Mouse (Mus musculus): ENCODE measurements around the gene Tssk4. TPM values are rescaled to one million over a fixed set of nuclear protein-coding genes. Genes with fewer than 3 reads are reported as not detected.

The Tssk4 gene
- total RNA-seq, 1 experiment: not detected

DNA sequence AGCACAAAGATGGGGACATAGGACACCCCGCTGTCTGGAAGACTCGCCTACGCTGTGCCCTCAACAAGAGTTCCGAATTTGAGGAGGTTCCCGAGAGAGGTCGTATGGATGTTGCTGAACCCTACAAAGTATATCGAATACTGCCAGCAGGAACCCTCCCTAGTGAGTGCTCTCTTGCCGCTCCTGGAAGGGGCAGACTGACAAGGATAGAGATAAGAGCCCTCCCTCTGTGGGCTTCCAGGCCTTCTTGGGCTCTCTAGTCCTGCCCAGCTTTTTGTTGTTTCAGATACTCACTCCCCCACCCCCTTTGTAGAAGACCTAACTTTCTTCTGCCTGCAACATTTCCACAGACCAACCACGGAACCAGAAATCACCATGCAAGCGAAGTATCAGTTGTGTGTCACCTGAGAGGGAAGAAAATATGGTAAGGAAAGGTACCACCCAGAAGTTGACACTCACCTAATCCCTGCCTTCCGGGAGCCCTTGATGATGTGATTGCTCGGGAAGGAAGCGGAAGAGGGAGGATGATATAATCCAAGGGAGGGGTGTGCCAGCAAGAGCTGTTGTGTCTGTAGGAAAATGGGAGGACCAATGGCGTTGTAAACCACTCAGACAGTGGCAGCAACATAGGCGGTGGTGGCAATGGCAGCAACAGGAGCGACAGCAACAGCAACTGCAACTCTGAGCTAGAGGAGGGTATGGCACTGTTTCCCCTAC lies 44.1 kb upstream of the Tssk4 start:
- peaks cover 47% of the 10 kb centered on the region for H3K36me3 ChIP-seq (ENCODE audit: control insufficient read depth, insufficient read depth, low read length, poor library complexity, severe bottlenecking)

DNA sequence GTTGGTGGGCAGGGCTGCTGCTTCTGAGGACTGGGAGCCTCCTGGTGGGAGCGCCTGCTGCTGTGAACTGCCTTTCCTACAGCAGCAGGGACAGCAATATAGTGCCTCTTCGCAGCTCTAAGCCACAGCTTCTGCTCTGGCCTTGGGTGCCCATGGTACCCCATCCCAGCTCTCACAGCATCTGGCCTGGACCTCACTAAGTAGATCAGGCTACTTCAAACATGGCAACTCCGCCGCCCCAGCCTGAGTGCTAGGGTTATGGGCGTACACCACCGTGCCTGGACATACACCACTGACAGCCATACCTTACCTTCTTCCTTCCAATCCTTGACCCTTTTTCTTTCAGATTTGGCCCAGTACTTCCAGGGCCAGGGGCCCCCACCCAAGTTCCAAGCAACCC lies 41.6 kb upstream of the Tssk4 start:
- DNase-seq (ENCODE audit: low read depth, low spot score): no peak
- TF ChIP-seq ZNF384 (IDR thresholded peaks at IDR 0.05; ENCODE audit: low read depth, low read length): no peak
- no peak for TF ChIP-seq MAFK (IDR thresholded peaks at IDR 0.05; ENCODE audit: insufficient read depth, low read depth, low read length)
- TF ChIP-seq ZC3H11A (IDR thresholded peaks at IDR 0.05; ENCODE audit: borderline replicate concordance, low read depth, low read length): no peak
- TF ChIP-seq CHD2 (IDR thresholded peaks at IDR 0.05; ENCODE audit: low read depth, low read length): no peak
- no peak for TF ChIP-seq HCFC1 (IDR thresholded peaks at IDR 0.05; ENCODE audit: borderline replicate concordance, insufficient read depth, low read length)
- Histone ChIP-seq H3K9ac (ENCODE audit: insufficient read depth, low read depth, low read length, poor library complexity, severe bottlenecking) (no peak overlapping the region), H3K9me3 (ENCODE audit: control insufficient read depth, insufficient read depth, low read depth, low read length) (no peaks in the 10 kb centered on the region), H3K36me3 (ENCODE audit: control insufficient read depth, insufficient read depth, low read length, poor library complexity, severe bottlenecking) (peaks cover 29% of the 10 kb centered on the region), H3K4me3 (ENCODE audit: insufficient read depth in 1 of 2, low read depth in 1 of 2, low read length in 2 of 2, poor library complexity in 1 of 2, severe bottlenecking in 1 of 2) (no peak overlapping the region), H3K27ac (ENCODE audit: insufficient read depth, low read depth, low read length, poor library complexity, severe bottlenecking) (no peak overlapping the region), H3K4me1 (ENCODE audit: control insufficient read depth in 2 of 2, insufficient read depth in 2 of 2, low read length in 2 of 2, poor library complexity in 1 of 2) (peaks cover 0 to 9% of the 10 kb centered on the region in 2 experiments; a peak in 2 of 4 replicates)
- in situ Hi-C loops (cut with MboI; ENCODE audit: low sequenced_read_pairs in 2 of 2, unreplicated experiment in 2 of 2): no loop called here

More for the DNA sequence above, 44.1 kb upstream of the Tssk4 start:
- no peak overlapping the region for H3K27ac ChIP-seq (ENCODE audit: insufficient read depth, low read depth, low read length, poor library complexity, severe bottlenecking)
- no peak for DNase-seq (ENCODE audit: low read depth, low spot score)
- H3K4me3 ChIP-seq (ENCODE audit: insufficient read depth in 1 of 2, low read depth in 1 of 2, low read length in 2 of 2, poor library complexity in 1 of 2, severe bottlenecking in 1 of 2): no peak overlapping the region
- H3K4me1 ChIP-seq (ENCODE audit: control insufficient read depth in 2 of 2, insufficient read depth in 2 of 2, low read length in 2 of 2, poor library complexity in 1 of 2): peaks cover 0 to 15% of the 10 kb centered on the region in 2 experiments; a peak in 2 of 4 replicates
- in situ Hi-C loops (cut with MboI; ENCODE audit: low sequenced_read_pairs in 2 of 2, unreplicated experiment in 2 of 2): no loop called here
- TF ChIP-seq ZC3H11A (IDR thresholded peaks at IDR 0.05; ENCODE audit: borderline replicate concordance, low read depth, low read length): no peak
- TF ChIP-seq CHD2 (IDR thresholded peaks at IDR 0.05; ENCODE audit: low read depth, low read length): no peak
- TF ChIP-seq HCFC1 (IDR thresholded peaks at IDR 0.05; ENCODE audit: borderline replicate concordance, insufficient read depth, low read length): no peak
- no peaks in the 10 kb centered on the region for H3K9me3 ChIP-seq (ENCODE audit: control insufficient read depth, insufficient read depth, low read depth, low read length)
- H3K9ac ChIP-seq (ENCODE audit: insufficient read depth, low read depth, low read length, poor library complexity, severe bottlenecking): peak overlapping the region; percentile 16; the same call in 1 of the 2 replicates

DNA sequence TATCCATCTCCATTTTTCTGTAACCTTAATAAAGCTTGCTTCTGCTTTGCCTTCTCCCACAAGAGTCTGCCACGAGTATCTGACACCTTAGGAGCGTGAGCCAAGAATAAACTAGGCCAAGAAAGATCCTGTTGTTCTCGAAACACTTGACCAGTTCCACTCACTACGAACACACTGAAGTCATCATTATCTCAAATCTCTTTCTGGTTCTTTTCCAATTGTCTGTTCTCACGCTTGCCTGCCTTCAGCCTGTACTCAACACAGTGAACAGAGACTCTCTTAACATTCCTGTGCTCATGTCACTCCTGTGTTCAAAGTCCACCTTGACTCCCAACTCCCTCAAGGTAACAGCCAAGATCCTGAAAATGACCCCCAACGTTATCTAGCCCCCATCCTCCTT lies 36.6 kb upstream of the Tssk4 start:
- no peak overlapping the region for H3K27ac ChIP-seq (ENCODE audit: insufficient read depth, low read depth, low read length, poor library complexity, severe bottlenecking)
- no peaks in the 10 kb centered on the region for H3K9me3 ChIP-seq (ENCODE audit: control insufficient read depth, insufficient read depth, low read depth, low read length)
- in situ Hi-C loops (cut with MboI; ENCODE audit: low sequenced_read_pairs in 2 of 2, unreplicated experiment in 2 of 2): no loop called here
- no peak overlapping the region for H3K4me3 ChIP-seq (ENCODE audit: insufficient read depth in 1 of 2, low read depth in 1 of 2, low read length in 2 of 2, poor library complexity in 1 of 2, severe bottlenecking in 1 of 2)
- no peak overlapping the region for H3K9ac ChIP-seq (ENCODE audit: insufficient read depth, low read depth, low read length, poor library complexity, severe bottlenecking)
- no peak for DNase-seq (ENCODE audit: low read depth, low spot score)
- peaks cover 9% of the 10 kb centered on the region for H3K36me3 ChIP-seq (ENCODE audit: control insufficient read depth, insufficient read depth, low read length, poor library complexity, severe bottlenecking)
- TF ChIP-seq MAFK (IDR thresholded peaks at IDR 0.05; ENCODE audit: insufficient read depth, low read depth, low read length): no peak
- TF ChIP-seq CHD2 (IDR thresholded peaks at IDR 0.05; ENCODE audit: low read depth, low read length): no peak
- no peak for TF ChIP-seq ZNF384 (IDR thresholded peaks at IDR 0.05; ENCODE audit: low read depth, low read length)
- no peak for TF ChIP-seq HCFC1 (IDR thresholded peaks at IDR 0.05; ENCODE audit: borderline replicate concordance, insufficient read depth, low read length)
- no peak for TF ChIP-seq ZC3H11A (IDR thresholded peaks at IDR 0.05; ENCODE audit: borderline replicate concordance, low read depth, low read length)
- H3K4me1 ChIP-seq (ENCODE audit: control insufficient read depth in 2 of 2, insufficient read depth in 2 of 2, low read length in 2 of 2, poor library complexity in 1 of 2): peaks cover 0 to 2% of the 10 kb centered on the region in 2 experiments; a peak in 1 of 4 replicates

DNA sequence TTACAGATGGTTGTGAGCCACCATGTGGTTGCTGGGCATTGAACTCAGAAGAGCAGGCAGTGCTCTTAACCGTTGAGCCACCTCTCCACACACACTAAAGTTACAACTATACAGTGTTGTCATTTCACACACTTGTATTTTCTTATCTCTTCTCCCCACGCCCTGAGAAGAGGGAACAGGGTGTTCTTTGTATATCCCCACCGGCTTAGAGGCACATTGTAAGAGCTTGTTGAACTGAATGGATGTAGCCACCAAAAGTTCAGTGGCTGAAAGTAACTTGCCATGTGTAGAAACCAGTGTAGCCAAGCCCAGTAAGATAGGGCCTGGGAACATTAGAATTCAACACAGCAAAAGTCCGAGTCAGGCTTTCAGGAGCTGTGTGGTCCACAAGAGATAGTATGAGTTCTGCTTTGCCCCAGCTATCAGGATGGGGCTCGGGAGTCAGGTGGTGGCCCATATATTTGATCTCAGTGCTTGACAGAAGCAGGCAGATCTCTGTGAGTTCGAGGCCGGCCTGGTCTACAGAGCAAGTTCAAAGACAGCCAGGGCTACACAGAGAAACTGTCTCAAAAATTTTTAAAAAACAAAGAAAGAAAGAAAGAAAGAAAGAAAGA lies 35.3 kb upstream of the Tssk4 start:
- H3K4me3 ChIP-seq (ENCODE audit: insufficient read depth in 1 of 2, low read depth in 1 of 2, low read length in 2 of 2, poor library complexity in 1 of 2, severe bottlenecking in 1 of 2): no peak overlapping the region
- peaks cover 2% of the 10 kb centered on the region; the same call in 1 of the 2 replicates for H3K36me3 ChIP-seq (ENCODE audit: control insufficient read depth, insufficient read depth, low read length, poor library complexity, severe bottlenecking)
- TF ChIP-seq CHD2 (IDR thresholded peaks at IDR 0.05; ENCODE audit: low read depth, low read length): no peak
- no peak for TF ChIP-seq MAFK (IDR thresholded peaks at IDR 0.05; ENCODE audit: insufficient read depth, low read depth, low read length)
- TF ChIP-seq ZC3H11A (IDR thresholded peaks at IDR 0.05; ENCODE audit: borderline replicate concordance, low read depth, low read length): no peak
- no peak for TF ChIP-seq HCFC1 (IDR thresholded peaks at IDR 0.05; ENCODE audit: borderline replicate concordance, insufficient read depth, low read length)
- TF ChIP-seq ZNF384 (IDR thresholded peaks at IDR 0.05; ENCODE audit: low read depth, low read length): no peak
- DNase-seq (ENCODE audit: low read depth, low spot score): no peak
- H3K9ac ChIP-seq (ENCODE audit: insufficient read depth, low read depth, low read length, poor library complexity, severe bottlenecking): no peak overlapping the region
- in situ Hi-C loops (cut with MboI; ENCODE audit: low sequenced_read_pairs in 2 of 2, unreplicated experiment in 2 of 2): no loop called here
- H3K27ac ChIP-seq (ENCODE audit: insufficient read depth, low read depth, low read length, poor library complexity, severe bottlenecking): no peak overlapping the region
- H3K4me1 ChIP-seq (ENCODE audit: control insufficient read depth in 2 of 2, insufficient read depth in 2 of 2, low read length in 2 of 2, poor library complexity in 1 of 2): peaks cover 0 to 8% of the 10 kb centered on the region in 2 experiments; a peak in 2 of 4 replicates
- no peaks in the 10 kb centered on the region for H3K9me3 ChIP-seq (ENCODE audit: control insufficient read depth, insufficient read depth, low read depth, low read length)
